In the genomic region with DNA sequence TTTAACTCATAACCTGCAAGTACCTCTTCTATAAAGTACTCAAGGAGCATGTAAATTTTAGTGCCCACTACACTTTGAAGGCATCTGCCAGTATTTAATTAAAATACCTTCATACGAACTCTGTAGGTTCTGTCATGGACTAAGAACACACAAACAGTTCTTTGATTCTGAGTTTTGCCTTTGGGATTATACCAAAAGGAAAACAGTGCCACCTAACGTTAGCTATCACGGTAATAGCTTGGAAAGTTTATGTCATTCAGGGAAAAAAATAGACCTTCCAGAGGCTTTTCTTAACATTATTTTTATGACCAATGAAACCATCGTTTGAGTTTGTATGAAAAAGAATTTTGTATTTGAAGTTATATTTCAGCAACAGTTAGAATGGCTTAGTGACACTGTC, we compare ENCODE assay signal across 15 mouse cellular contexts.
A peak's percentile ranks its signal among the peaks of the same experiment; 100 is the strongest.
DNase-seq lines count a peak whose midpoint lies in the region; ATAC-seq and TF ChIP-seq lines count a peak whose summit lies in the region.
"Had no signal": no experiment of that assay in that cellular context is flagged by ENCODE, and none has a peak within 500 bp of the region (broad histone marks: within the 10 kb centered on the region; RNA-seq: fewer than 3 reads in every experiment).

No protein-coding gene starts in this region.

- no peak overlapping the region for H3K9ac ChIP-seq in intestine, postnatal 0 days (ENCODE audit: low read depth, low read length)
- no peak overlapping the region for H3K9ac ChIP-seq in intestine, embryonic 16.5 days (ENCODE audit: low read depth, low read length)
- H3K9ac ChIP-seq in midbrain, embryonic 14.5 days (replicated peaks; ENCODE audit: low read length): no peak overlapping the region
- H3K9ac ChIP-seq in midbrain, embryonic 13.5 days (replicated peaks): no peak overlapping the region
- H3K9ac ChIP-seq in stomach, postnatal 0 days (ENCODE audit: low read length): no peak overlapping the region
- H3K9ac ChIP-seq: intestine, embryonic 15.5 days; limb, embryonic 12.5 days; liver, postnatal 0 days had no signal

- H3K9me3 ChIP-seq in intestine, postnatal 0 days (ENCODE audit: control insufficient read depth): no peaks in the 10 kb centered on the region
- no peaks in the 10 kb centered on the region for H3K9me3 ChIP-seq in intestine, embryonic 16.5 days (ENCODE audit: control insufficient read depth, low read length)
- no peaks in the 10 kb centered on the region for H3K9me3 ChIP-seq in midbrain, embryonic 14.5 days (ENCODE audit: control insufficient read depth, low read length)
- H3K9me3 ChIP-seq in midbrain, embryonic 13.5 days: no peaks in the 10 kb centered on the region
- no peaks in the 10 kb centered on the region for H3K9me3 ChIP-seq in stomach, postnatal 0 days (ENCODE audit: control insufficient read depth, low read length)
- H3K9me3 ChIP-seq: intestine, embryonic 15.5 days; limb, embryonic 12.5 days; megakaryocyte, embryonic 14.5 days had no signal

- TF ChIP-seq EP300 in stomach, postnatal 0 days (optimal IDR thresholded peaks at IDR 0.05): no peak

- H3K4me1 ChIP-seq in intestine, postnatal 0 days (replicated peaks; ENCODE audit: control insufficient read depth, insufficient read depth, low read length): no peaks in the 10 kb centered on the region
- H3K4me1 ChIP-seq in intestine, embryonic 16.5 days (ENCODE audit: control insufficient read depth, insufficient read depth, low read length): no peaks in the 10 kb centered on the region
- H3K4me1 ChIP-seq in midbrain, embryonic 14.5 days (ENCODE audit: control insufficient read depth, insufficient read depth, low read length): no peaks in the 10 kb centered on the region
- H3K4me1 ChIP-seq in midbrain, embryonic 13.5 days (replicated peaks): no peaks in the 10 kb centered on the region
- no peaks in the 10 kb centered on the region for H3K4me1 ChIP-seq in stomach, postnatal 0 days (replicated peaks; ENCODE audit: control insufficient read depth, insufficient read depth)
- H3K4me1 ChIP-seq: intestine, embryonic 15.5 days; limb, embryonic 12.5 days; megakaryocyte, embryonic 14.5 days had no signal

- DNase-seq in cerebellum, adult 9-10 months: peak; percentile 12
- peak; percentile 68 for DNase-seq in midbrain, embryonic 14.5 days
- no peak for DNase-seq in stomach, postnatal 0 days (ENCODE audit: low spot score)
- DNase-seq in ovary, postnatal 36 days (ENCODE audit: low spot score): no peak
- DNase-seq: cerebellum, adult 8-10 months; heart, postnatal 36 days; liver, postnatal 0 days had no signal

- peak; percentile 52 for TF ChIP-seq CTCF in intestine, postnatal 0 days (IDR thresholded peaks at IDR 0.05; ENCODE audit: low read depth)
- peak; percentile 38 for TF ChIP-seq CTCF in stomach, postnatal 0 days (IDR thresholded peaks at IDR 0.05; ENCODE audit: low read depth)

- no peak overlapping the region for H3K4me3 ChIP-seq in intestine, postnatal 0 days (ENCODE audit: low read depth, low read length)
- no peak overlapping the region for H3K4me3 ChIP-seq in intestine, embryonic 16.5 days (ENCODE audit: low read length)
- no peak overlapping the region for H3K4me3 ChIP-seq in midbrain, embryonic 14.5 days (replicated peaks; ENCODE audit: low read depth, low read length)
- H3K4me3 ChIP-seq in midbrain, embryonic 13.5 days (replicated peaks): no peak overlapping the region
- H3K4me3 ChIP-seq in stomach, postnatal 0 days (ENCODE audit: low read depth, low read length): no peak overlapping the region
- H3K4me3 ChIP-seq: intestine, embryonic 15.5 days; limb, embryonic 12.5 days; megakaryocyte, embryonic 14.5 days had no signal

- ATAC-seq in cerebellum, adult (ENCODE audit: insufficient number of reproducible peaks, low FRiP score, low TSS enrichment): no peak
- ATAC-seq in intestine, postnatal 0 days: no peak
- no peak for ATAC-seq in intestine, embryonic 16.5 days
- no peak for ATAC-seq in midbrain, embryonic 14.5 days (ENCODE audit: low FRiP score, low TSS enrichment)
- no peak for ATAC-seq in midbrain, embryonic 13.5 days
- no peak for ATAC-seq in stomach, postnatal 0 days (ENCODE audit: low FRiP score, low TSS enrichment)
- ATAC-seq: activated CD4-positive, CD25-positive, alpha-beta regulatory T cell, adult 4 months; intestine, embryonic 15.5 days; liver, postnatal 0 days had no signal

- no peaks in the 10 kb centered on the region for H3K36me3 ChIP-seq in intestine, postnatal 0 days (ENCODE audit: control insufficient read depth, insufficient read depth)
- no peaks in the 10 kb centered on the region for H3K36me3 ChIP-seq in intestine, embryonic 16.5 days (ENCODE audit: control insufficient read depth, insufficient read depth, low read length)
- no peaks in the 10 kb centered on the region for H3K36me3 ChIP-seq in midbrain, embryonic 14.5 days (ENCODE audit: control insufficient read depth, insufficient read depth, low read length)
- H3K36me3 ChIP-seq in midbrain, embryonic 13.5 days: no peaks in the 10 kb centered on the region
- H3K36me3 ChIP-seq in stomach, postnatal 0 days (ENCODE audit: control insufficient read depth, insufficient read depth, low read length): no peaks in the 10 kb centered on the region
- H3K36me3 ChIP-seq: intestine, embryonic 15.5 days; limb, embryonic 12.5 days had no signal

- H3K27ac ChIP-seq in intestine, postnatal 0 days (ENCODE audit: low read depth, low read length): no peak overlapping the region
- H3K27ac ChIP-seq in intestine, embryonic 16.5 days (ENCODE audit: low read length): no peak overlapping the region
- no peak overlapping the region for H3K27ac ChIP-seq in midbrain, embryonic 14.5 days (replicated peaks; ENCODE audit: low read depth, low read length)
- no peak overlapping the region for H3K27ac ChIP-seq in midbrain, embryonic 13.5 days
- H3K27ac ChIP-seq in stomach, postnatal 0 days (replicated peaks): no peak overlapping the region
- H3K27ac ChIP-seq: intestine, embryonic 15.5 days; limb, embryonic 12.5 days had no signal

- H3K27me3 ChIP-seq in intestine, postnatal 0 days (replicated peaks; ENCODE audit: control insufficient read depth, insufficient read depth, low read length): no peaks in the 10 kb centered on the region
- H3K27me3 ChIP-seq in intestine, embryonic 16.5 days (replicated peaks; ENCODE audit: control insufficient read depth, insufficient read depth, low read length): no peaks in the 10 kb centered on the region
- H3K27me3 ChIP-seq in midbrain, embryonic 14.5 days (ENCODE audit: control insufficient read depth, insufficient read depth, low read length): no peaks in the 10 kb centered on the region
- no peaks in the 10 kb centered on the region for H3K27me3 ChIP-seq in midbrain, embryonic 13.5 days
- H3K27me3 ChIP-seq in stomach, postnatal 0 days (ENCODE audit: control insufficient read depth, insufficient read depth, low read length): no peaks in the 10 kb centered on the region
- H3K27me3 ChIP-seq: intestine, embryonic 15.5 days; megakaryocyte, embryonic 14.5 days had no signal

- 25% methylated on average over 4 of the region's 4 CpGs for WGBS in intestine, postnatal 0 days
- WGBS in intestine, embryonic 16.5 days: 39% methylated on average over 4 of the region's 4 CpGs
- whole genome bisulfite sequencing in midbrain, embryonic 14.5 days: 44% methylated on average over 4 of the region's 4 CpGs
- WGBS in midbrain, embryonic 13.5 days: 45% methylated on average over 4 of the region's 4 CpGs
- 27% methylated on average over 4 of the region's 4 CpGs for WGBS in stomach, postnatal 0 days

- H3K4me2 ChIP-seq in intestine, postnatal 0 days (replicated peaks; ENCODE audit: low read depth): no peak overlapping the region
- no peak overlapping the region for H3K4me2 ChIP-seq in intestine, embryonic 16.5 days (ENCODE audit: low read depth, low read length)
- no peak overlapping the region for H3K4me2 ChIP-seq in midbrain, embryonic 14.5 days (ENCODE audit: low read length)
- no peak overlapping the region for H3K4me2 ChIP-seq in midbrain, embryonic 13.5 days (replicated peaks)
- no peak overlapping the region for H3K4me2 ChIP-seq in stomach, postnatal 0 days (replicated peaks; ENCODE audit: low read depth)
- H3K4me2 ChIP-seq: intestine, embryonic 15.5 days; limb, embryonic 12.5 days had no signal

Comparison
In these comparisons a context has a peak if more than half of its experiments do, and no peak if none do; other contexts are left out.
1. DNase-seq: peak in cerebellum, adult 9-10 months (single experiment) and midbrain, embryonic 14.5 days (single experiment); none in stomach, postnatal 0 days (single experiment) and ovary, postnatal 36 days (single experiment).